Mouse (Mus musculus): Measurements from ENCODE around the gene Itprid2.

The Itprid2 gene

DNA sequence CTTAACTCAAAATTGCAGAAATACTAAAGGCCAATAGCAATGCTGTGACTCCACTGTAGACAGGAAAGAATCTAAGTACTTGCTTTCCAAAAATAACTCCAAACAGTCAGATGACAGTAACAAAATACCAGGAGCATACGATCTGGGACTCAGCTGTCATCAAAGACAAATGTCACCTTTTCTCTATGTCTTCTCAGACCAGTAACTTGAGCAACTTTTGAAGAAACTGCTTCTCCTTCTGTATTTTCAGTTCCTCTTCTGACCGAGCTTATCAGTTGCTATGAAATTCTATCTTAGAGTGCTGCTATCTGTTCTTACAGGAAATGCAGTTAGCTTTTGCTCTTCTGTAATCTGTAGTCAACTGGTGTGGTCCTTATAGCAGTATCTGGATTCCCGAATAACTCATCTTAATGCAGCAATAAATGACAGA is 78.5 kb downstream of the Itprid2 start:
- no peak for DNase-seq (ENCODE audit: low spot score)

DNA sequence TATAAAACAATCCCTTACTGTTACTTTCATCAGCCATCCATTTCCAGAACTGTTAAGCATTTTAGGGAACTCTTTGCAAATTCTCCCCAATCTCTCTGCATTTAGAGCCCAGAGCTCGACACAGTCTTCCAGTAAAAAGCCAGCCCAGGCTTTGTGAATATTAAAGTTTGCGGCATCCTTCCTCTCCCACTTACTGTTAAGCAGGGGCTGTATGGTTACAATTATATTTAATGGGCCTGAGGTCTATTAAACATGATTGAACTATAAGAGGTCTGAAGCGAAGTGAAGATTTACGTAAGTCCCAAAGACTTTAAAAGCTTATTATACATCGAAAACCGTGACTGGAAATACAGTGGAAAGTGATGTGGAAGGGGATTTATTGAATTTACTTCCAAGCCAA is 79.6 kb downstream of the Itprid2 start:
- DNase-seq (ENCODE audit: low spot score): no peak

DNA sequence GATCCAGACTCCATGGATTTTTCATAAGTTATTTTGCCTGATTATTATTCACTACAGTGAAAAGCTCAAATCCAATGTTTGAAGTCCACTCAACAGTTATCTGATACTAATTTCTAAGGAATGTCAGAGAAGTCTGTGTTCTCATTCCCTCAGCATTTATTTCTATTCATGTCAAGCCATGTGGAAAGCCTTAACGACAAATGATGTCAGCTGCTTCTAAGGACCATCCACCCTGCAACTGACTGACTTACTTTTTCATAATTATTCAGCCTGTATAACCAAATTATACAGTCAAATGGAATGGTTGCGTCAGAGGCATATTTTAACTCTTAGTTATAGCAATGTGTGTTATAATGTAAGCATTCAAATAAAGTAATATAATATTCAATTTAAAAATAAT is 80.8 kb downstream of the Itprid2 start:
- no peak for DNase-seq (ENCODE audit: low spot score)

DNA sequence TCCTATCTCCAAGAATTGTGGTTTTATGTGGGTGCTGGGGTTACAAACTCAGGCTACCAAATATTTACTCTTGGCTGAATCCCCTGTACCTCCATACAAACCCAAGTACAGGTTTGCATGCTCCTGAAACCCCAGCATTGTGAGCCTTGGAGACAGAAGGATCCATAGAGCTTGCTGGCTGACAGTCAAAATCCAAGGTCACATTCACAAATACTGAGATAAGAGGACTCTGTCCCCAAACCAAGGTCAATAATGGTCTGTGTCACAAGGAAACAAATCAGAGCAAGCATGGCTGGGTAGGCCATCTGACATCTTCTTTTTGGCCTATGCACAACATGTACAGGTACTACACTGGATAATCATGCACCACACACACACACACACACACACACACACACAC is 82.7 kb downstream of the Itprid2 start:
- DNase-seq (ENCODE audit: low spot score): no peak

DNA sequence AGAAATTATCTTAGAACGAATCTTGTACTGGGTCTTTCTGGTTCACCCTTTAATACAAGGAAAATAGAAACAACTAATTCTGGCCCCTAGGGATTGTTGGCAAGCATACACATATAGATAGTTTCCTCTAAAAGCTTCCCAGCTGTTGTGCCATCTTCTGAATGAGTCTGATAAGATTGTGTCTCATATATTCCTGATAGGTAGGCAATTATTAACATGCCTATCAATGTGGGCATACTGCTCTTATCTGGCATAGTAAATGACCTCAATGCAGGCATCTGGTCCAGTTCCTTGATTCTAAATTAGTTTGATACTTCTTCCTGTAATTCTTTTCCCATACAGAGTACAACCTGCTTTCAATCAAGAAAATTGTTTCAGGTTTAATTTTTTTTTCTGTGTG is 87.3 kb downstream of the Itprid2 start:
- no peak for DNase-seq (ENCODE audit: low spot score)
